Mouse (Mus musculus): ENCODE measurements around the gene Amph. TPM values are rescaled to one million over a fixed set of nuclear protein-coding genes. Genes with fewer than 3 reads are reported as not detected.

The Amph gene
- total and polyA plus RNA-seq, 3 experiments, result not detected

GRCm38 (mm10) chr13:19026923-19027322, 78.9 kb downstream of the Amph start:
- DNase-seq (ENCODE audit: low read depth, low spot score), result no peak
- H3K79me2 ChIP-seq (ENCODE audit: control insufficient read depth, insufficient read depth, low read length, poor library complexity), result no peaks in the 10 kb centered on the region
- H3K27ac ChIP-seq (ENCODE audit: control insufficient read depth, low read depth, low read length), result no peak overlapping the region
- peaks cover 0 to 2% of the 10 kb centered on the region in 2 experiments; a peak in 1 of 4 replicates for H3K27me3 ChIP-seq (ENCODE audit: control insufficient read depth in 1 of 2, insufficient read depth in 2 of 2, low read length in 2 of 2)
- H3K4me1 ChIP-seq (ENCODE audit: control insufficient read depth in 1 of 2, insufficient read depth in 2 of 2, low read length in 2 of 2), result no peaks in the 10 kb centered on the region
- no peak overlapping the region for H3K9ac ChIP-seq (ENCODE audit: control insufficient read depth, low read depth, low read length, poor library complexity, severe bottlenecking)
- H3K36me3 ChIP-seq (ENCODE audit: control insufficient read depth in 1 of 2, insufficient read depth in 2 of 2, low read length in 2 of 2), result no peaks in the 10 kb centered on the region
- H3K9me3 ChIP-seq (replicated peaks; ENCODE audit: insufficient read depth, low read length), result no peaks in the 10 kb centered on the region
- no peak overlapping the region for H3K4me3 ChIP-seq (ENCODE audit: control insufficient read depth in 1 of 2, insufficient read depth in 1 of 2, low read depth in 2 of 2, low read length in 2 of 2)
- TF ChIP-seq SIN3A (IDR thresholded peaks at IDR 0.05; ENCODE audit: low read length) (no peak), CHD1 (IDR thresholded peaks at IDR 0.05; ENCODE audit: low read depth, low read length) (no peak), NRF1 (IDR thresholded peaks at IDR 0.05; ENCODE audit: insufficient read depth, low read depth, low read length, poor library complexity, severe bottlenecking) (no peak), ZMIZ1 (IDR thresholded peaks at IDR 0.05; ENCODE audit: low read depth, low read length) (no peak), ETS1 (IDR thresholded peaks at IDR 0.05; ENCODE audit: low read depth, low read length) (no peak), NELFE (IDR thresholded peaks at IDR 0.05; ENCODE audit: low read depth, low read length) (no peak), TCF12 (IDR thresholded peaks at IDR 0.05; ENCODE audit: low read depth, low read length) (no peak), POLR2AphosphoS2 (IDR thresholded peaks at IDR 0.05; ENCODE audit: low read length) (no peak), MYC (IDR thresholded peaks at IDR 0.05; ENCODE audit: low read depth, low read length) (no peak), KAT2A (conservative IDR thresholded peaks at IDR 0.05; ENCODE audit: low read depth, low read length) (no peak), ZKSCAN1 (IDR thresholded peaks at IDR 0.05; ENCODE audit: low read depth, low read length) (no peak), E2F4 (IDR thresholded peaks at IDR 0.05; ENCODE audit: borderline replicate concordance, low read depth, low read length) (no peak), EP300 (IDR thresholded peaks at IDR 0.05; ENCODE audit: low read depth in 1 of 2, low read length in 2 of 2) (no peak), POLR2A (IDR thresholded peaks at IDR 0.05; ENCODE audit: control insufficient read depth in 1 of 2, insufficient read depth in 1 of 2, low read depth in 1 of 2, low read length in 2 of 2, poor library complexity in 1 of 2) (no peak)

- Histone ChIP-seq H3K79me2 (ENCODE audit: control insufficient read depth, insufficient read depth, low read length, poor library complexity) (no peaks in the 10 kb centered on the region), H3K9me3 (replicated peaks; ENCODE audit: insufficient read depth, low read length) (no peaks in the 10 kb centered on the region), H3K4me3 (ENCODE audit: control insufficient read depth in 1 of 2, insufficient read depth in 1 of 2, low read depth in 2 of 2, low read length in 2 of 2) (no peak overlapping the region), H3K27ac (ENCODE audit: control insufficient read depth, low read depth, low read length) (no peak overlapping the region), H3K4me1 (ENCODE audit: control insufficient read depth in 1 of 2, insufficient read depth in 2 of 2, low read length in 2 of 2) (no peaks in the 10 kb centered on the region), H3K27me3 (ENCODE audit: control insufficient read depth in 1 of 2, insufficient read depth in 2 of 2, low read length in 2 of 2) (peaks cover 0 to 2% of the 10 kb centered on the region in 2 experiments; a peak in 1 of 4 replicates), H3K9ac (ENCODE audit: control insufficient read depth, low read depth, low read length, poor library complexity, severe bottlenecking) (no peak overlapping the region), H3K36me3 (ENCODE audit: control insufficient read depth in 1 of 2, insufficient read depth in 2 of 2, low read length in 2 of 2) (no peaks in the 10 kb centered on the region)
- no peak for TF ChIP-seq ZC3H11A (IDR thresholded peaks at IDR 0.05; ENCODE audit: low read depth, low read length)
- TF ChIP-seq USF2 (IDR thresholded peaks at IDR 0.05; ENCODE audit: borderline replicate concordance in 1 of 2, insufficient read depth in 1 of 2, low read depth in 1 of 2, low read length in 2 of 2), result no peak
- no peak for TF ChIP-seq ZMIZ1 (IDR thresholded peaks at IDR 0.05; ENCODE audit: low read depth, low read length)
- no peak for TF ChIP-seq ZKSCAN1 (IDR thresholded peaks at IDR 0.05; ENCODE audit: low read depth, low read length)
- no peak for TF ChIP-seq JUND (IDR thresholded peaks at IDR 0.05; ENCODE audit: low read depth, low read length)
- TF ChIP-seq RAD21 (IDR thresholded peaks at IDR 0.05; ENCODE audit: low read depth, low read length), result no peak
- TF ChIP-seq POLR2A (IDR thresholded peaks at IDR 0.05; ENCODE audit: control insufficient read depth in 1 of 2, insufficient read depth in 1 of 2, low read depth in 1 of 2, low read length in 2 of 2, poor library complexity in 1 of 2), result no peak
- TF ChIP-seq USF1 (IDR thresholded peaks at IDR 0.05; ENCODE audit: low read depth, low read length), result no peak
- no peak for TF ChIP-seq UBTF (IDR thresholded peaks at IDR 0.05; ENCODE audit: borderline replicate concordance, insufficient read depth, low read depth, low read length)
- no peak for TF ChIP-seq MYB (IDR thresholded peaks at IDR 0.05; ENCODE audit: low read depth, low read length)
- no peak for TF ChIP-seq POLR2AphosphoS5 (IDR thresholded peaks at IDR 0.05; ENCODE audit: borderline replicate concordance, low read depth, low read length)
- no peak for DNase-seq (ENCODE audit: low read depth, low spot score)
Measured at GRCm38 (mm10) chr13:19027766-19028350, 79.9 kb downstream of the Amph start.
